Mouse (Mus musculus): ENCODE results near the gene Fcho1. TPM values are rescaled to one million over a fixed set of nuclear protein-coding genes. Genes with fewer than 3 reads are reported as not detected.
"Not testable (repeated sequence)": the region's sequence is repeated elsewhere in the genome, so short reads cannot be mapped to it uniquely, and the experiment has no call there.

The Fcho1 gene
- 109 and 114 TPM in 2 replicates for total RNA-seq (2014; rRNA removed)
- polyA plus RNA-seq (2015; fragmentation: Nextera tagmentation; extraction: Ambion mirVana) = 88.4 and 89.5 TPM in 2 replicates

- Histone ChIP-seq H3K27me3 (ENCODE audit: insufficient read depth, low read length) (no peaks in the 10 kb centered on the region), H3K4me3 (ENCODE audit: low read depth, low read length) (peak within 1 kb of the TSS; percentile 82), H3K36me3 (ENCODE audit: insufficient read depth, low read length) (no peaks in the 10 kb centered on the region), H3K27ac (ENCODE audit: low read depth, low read length) (peak within 1 kb of the TSS; percentile 84), H3K4me2 (ENCODE audit: low read depth, low read length, poor library complexity, severe bottlenecking) (peak within 1 kb of the TSS; percentile 86), H3K9me3 (ENCODE audit: low read length) (no peaks in the 10 kb centered on the region), H3K9ac (replicated peaks; ENCODE audit: low read length, poor library complexity, severe bottlenecking) (peak within 1 kb of the TSS; percentile 97), H3K4me1 (ENCODE audit: insufficient read depth, low read length) (peaks cover 12% of the 10 kb centered on the region)
- peak; percentile 97 for DNase-seq (ENCODE audit: low spot score)
- WGBS = under 1% methylated on average over 45 of the region's 54 CpGs
- peak; percentile 87 for ATAC-seq (ENCODE audit: low FRiP score)
- peak; percentile 28 for TF ChIP-seq CTCF (IDR thresholded peaks at IDR 0.05)
Measured at GRCm38 (mm10) chr8:71725122-71725924, at the start of gene Fcho1. TSS of gene Fcho1 (minus strand) at chr8:71725716.

- 90% methylated on average over 15 of the region's 15 CpGs for WGBS
- H3K36me3 ChIP-seq (ENCODE audit: insufficient read depth, low read length) = no peaks in the 10 kb centered on the region
- no peak overlapping the region for H3K4me2 ChIP-seq (ENCODE audit: low read depth, low read length, poor library complexity, severe bottlenecking)
- no peak overlapping the region for H3K9ac ChIP-seq (replicated peaks; ENCODE audit: low read length, poor library complexity, severe bottlenecking)
- no peaks in the 10 kb centered on the region for H3K27me3 ChIP-seq (ENCODE audit: insufficient read depth, low read length)
- ATAC-seq (ENCODE audit: low FRiP score) = no peak
- no peak overlapping the region for H3K27ac ChIP-seq (ENCODE audit: low read depth, low read length)
- no peak for TF ChIP-seq CTCF (IDR thresholded peaks at IDR 0.05)
- no peak for DNase-seq (ENCODE audit: low spot score)
- H3K9me3 ChIP-seq (ENCODE audit: low read length) = 0 out of 2 replicates have a peak, but pooled peaks cover 3% of the 10 kb centered on the region
- H3K4me3 ChIP-seq (ENCODE audit: low read depth, low read length) = no peak overlapping the region
- H3K4me1 ChIP-seq (ENCODE audit: insufficient read depth, low read length) = no peaks in the 10 kb centered on the region
Measured at GRCm38 (mm10) chr8:71771336-71771735, 45.8 kb upstream of the Fcho1 start.

GRCm38 (mm10) chr8:71758816-71759215 is 33.3 kb upstream of the Fcho1 start:
- Histone ChIP-seq H3K9me3 (ENCODE audit: low read length) (no peaks in the 10 kb centered on the region), H3K9ac (replicated peaks; ENCODE audit: low read length, poor library complexity, severe bottlenecking) (no peak overlapping the region), H3K36me3 (ENCODE audit: insufficient read depth, low read length) (no peaks in the 10 kb centered on the region), H3K4me2 (ENCODE audit: low read depth, low read length, poor library complexity, severe bottlenecking) (no peak overlapping the region), H3K4me1 (ENCODE audit: insufficient read depth, low read length) (no peaks in the 10 kb centered on the region), H3K27ac (ENCODE audit: low read depth, low read length) (no peak overlapping the region), H3K27me3 (ENCODE audit: insufficient read depth, low read length) (no peaks in the 10 kb centered on the region), H3K4me3 (ENCODE audit: low read depth, low read length) (no peak overlapping the region)
- ATAC-seq (ENCODE audit: low FRiP score) = no peak
- 41% methylated on average over 3 of the region's 3 CpGs for WGBS
- DNase-seq (ENCODE audit: low spot score) = no peak
- no peak for TF ChIP-seq CTCF (IDR thresholded peaks at IDR 0.05)

- WGBS = 76% methylated on average over 7 of the region's 7 CpGs
Measured at GRCm38 (mm10) chr8:71752881-71753552, 27.5 kb upstream of the Fcho1 start.

GRCm38 (mm10) chr8:71752263-71752662 is 26.7 kb upstream of the Fcho1 start:
- ATAC-seq (ENCODE audit: low FRiP score); H3K36me3 ChIP-seq (ENCODE audit: insufficient read depth, low read length); DNase-seq (ENCODE audit: low spot score): not testable (repeated sequence)

More at GRCm38 (mm10) chr8:71752881-71753552, 27.5 kb upstream of the Fcho1 start:
- not testable (repeated sequence) for H3K4me3 ChIP-seq (ENCODE audit: low read depth, low read length); H3K27me3 ChIP-seq (ENCODE audit: insufficient read depth, low read length); H3K36me3 ChIP-seq (ENCODE audit: insufficient read depth, low read length); H3K27ac ChIP-seq (ENCODE audit: low read depth, low read length); H3K9ac ChIP-seq (replicated peaks; ENCODE audit: low read length, poor library complexity, severe bottlenecking); H3K4me1 ChIP-seq (ENCODE audit: insufficient read depth, low read length); H3K4me2 ChIP-seq (ENCODE audit: low read depth, low read length, poor library complexity, severe bottlenecking); ATAC-seq (ENCODE audit: low FRiP score); H3K9me3 ChIP-seq (ENCODE audit: low read length); DNase-seq (ENCODE audit: low spot score)

GRCm38 (mm10) chr8:71751337-71751886 is 25.9 kb upstream of the Fcho1 start:
- not testable (repeated sequence) for H3K27ac ChIP-seq (ENCODE audit: low read depth, low read length); H3K27me3 ChIP-seq (ENCODE audit: insufficient read depth, low read length); H3K4me2 ChIP-seq (ENCODE audit: low read depth, low read length, poor library complexity, severe bottlenecking); H3K4me3 ChIP-seq (ENCODE audit: low read depth, low read length); H3K36me3 ChIP-seq (ENCODE audit: insufficient read depth, low read length); H3K9me3 ChIP-seq (ENCODE audit: low read length); H3K4me1 ChIP-seq (ENCODE audit: insufficient read depth, low read length); H3K9ac ChIP-seq (replicated peaks; ENCODE audit: low read length, poor library complexity, severe bottlenecking)
- TF ChIP-seq CTCF (IDR thresholded peaks at IDR 0.05) = peak; percentile 71
- DNase-seq (ENCODE audit: low spot score) (peak; percentile 68), ATAC-seq (ENCODE audit: low FRiP score) (peak; percentile 72; the same call in 1 of the 2 replicates)
- 58% methylated on average over 2 of the region's 2 CpGs for WGBS

More at GRCm38 (mm10) chr8:71752263-71752662, 26.7 kb upstream of the Fcho1 start:
- H3K9me3 ChIP-seq (ENCODE audit: low read length); H3K27me3 ChIP-seq (ENCODE audit: insufficient read depth, low read length); H3K9ac ChIP-seq (replicated peaks; ENCODE audit: low read length, poor library complexity, severe bottlenecking); H3K4me2 ChIP-seq (ENCODE audit: low read depth, low read length, poor library complexity, severe bottlenecking); H3K27ac ChIP-seq (ENCODE audit: low read depth, low read length); H3K4me1 ChIP-seq (ENCODE audit: insufficient read depth, low read length); H3K4me3 ChIP-seq (ENCODE audit: low read depth, low read length): not testable (repeated sequence)

All from midbrain, postnatal 0 days (tissue).